Mouse (Mus musculus): ENCODE data around the gene Spem1. TPM values are rescaled to one million over a fixed set of nuclear protein-coding genes. Genes with fewer than 3 reads are reported as not detected.
A peak's percentile ranks its signal among the peaks of the same experiment; 100 is the strongest.

The Spem1 gene
- polyA plus RNA-seq, 1 experiment: not detected

GRCm38 (mm10) chr11:69803786-69804651 lies 18.0 kb downstream of the Spem1 start:
- H3K4me3 ChIP-seq (replicated peaks): peak overlapping the region; percentile 45
- H3K9me3 ChIP-seq (ENCODE audit: control insufficient read depth, low read length): peaks cover 46% of the 10 kb centered on the region
- TF ChIP-seq GATA1 (IDR thresholded peaks at IDR 0.05; ENCODE audit: low read length) (no peak), TAL1 (IDR thresholded peaks at IDR 0.05; ENCODE audit: low read length) (no peak)
- H3K27me3 ChIP-seq (ENCODE audit: control insufficient read depth): peaks cover 88% of the 10 kb centered on the region
- no peaks in the 10 kb centered on the region for H3K36me3 ChIP-seq (ENCODE audit: control insufficient read depth)
- peaks cover 52% of the 10 kb centered on the region for H3K4me1 ChIP-seq (ENCODE audit: control insufficient read depth)

- Histone ChIP-seq H3K4me3 (replicated peaks) (peak overlapping the region; percentile 45), H3K36me3 (ENCODE audit: control insufficient read depth) (no peaks in the 10 kb centered on the region), H3K27me3 (ENCODE audit: control insufficient read depth) (peaks cover 94% of the 10 kb centered on the region), H3K9me3 (ENCODE audit: control insufficient read depth, low read length) (peaks cover 46% of the 10 kb centered on the region), H3K4me1 (ENCODE audit: control insufficient read depth) (peaks cover 52% of the 10 kb centered on the region)
- no peak for TF ChIP-seq TAL1 (IDR thresholded peaks at IDR 0.05; ENCODE audit: low read length)
- TF ChIP-seq GATA1 (IDR thresholded peaks at IDR 0.05; ENCODE audit: low read length): no peak
These were observed 18.7 kb downstream of the Spem1 start for GRCm38 (mm10) chr11:69803328-69803727.

DNA sequence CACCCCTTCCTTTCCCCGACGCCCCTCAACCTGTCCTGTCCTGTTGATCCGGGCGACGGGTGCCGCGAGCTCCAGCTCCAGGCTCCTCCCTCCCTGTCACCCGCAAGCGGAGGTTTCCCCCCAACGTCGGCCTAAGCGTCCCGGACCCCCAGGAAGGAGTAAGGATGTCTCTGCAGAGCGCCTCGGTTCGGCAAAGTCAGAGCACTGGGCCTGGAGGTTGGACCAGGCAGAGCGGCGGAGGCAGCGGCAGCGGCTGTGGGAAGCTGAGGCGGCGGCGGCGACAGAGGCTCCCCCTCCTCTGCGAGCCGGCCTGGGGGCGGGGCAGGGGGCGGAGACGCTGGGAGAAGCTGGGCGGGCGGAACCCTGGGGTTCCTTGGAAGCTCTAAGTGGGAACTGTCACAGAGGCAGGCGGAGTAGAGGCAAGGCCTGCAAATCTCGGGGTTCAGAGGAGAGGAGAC lies 19.3 kb downstream of the Spem1 start:
- Histone ChIP-seq H3K9me3 (ENCODE audit: control insufficient read depth, low read length) (peaks cover 46% of the 10 kb centered on the region), H3K36me3 (ENCODE audit: control insufficient read depth) (no peaks in the 10 kb centered on the region), H3K4me1 (ENCODE audit: control insufficient read depth) (peaks cover 52% of the 10 kb centered on the region), H3K27me3 (ENCODE audit: control insufficient read depth) (peaks cover 100% of the 10 kb centered on the region), H3K4me3 (replicated peaks) (peak overlapping the region; percentile 48)
- TF ChIP-seq GATA1 (IDR thresholded peaks at IDR 0.05; ENCODE audit: low read length) (no peak), TAL1 (IDR thresholded peaks at IDR 0.05; ENCODE audit: low read length) (no peak)

- Histone ChIP-seq H3K4me1 (ENCODE audit: control insufficient read depth) (peaks cover 52% of the 10 kb centered on the region), H3K27me3 (ENCODE audit: control insufficient read depth) (peaks cover 100% of the 10 kb centered on the region), H3K36me3 (ENCODE audit: control insufficient read depth) (no peaks in the 10 kb centered on the region), H3K4me3 (replicated peaks) (peak within 1 kb of the TSS; percentile 48), H3K9me3 (ENCODE audit: control insufficient read depth, low read length) (peaks cover 45% of the 10 kb centered on the region)
- TF ChIP-seq GATA1 (IDR thresholded peaks at IDR 0.05; ENCODE audit: low read length) (no peak), TAL1 (IDR thresholded peaks at IDR 0.05; ENCODE audit: low read length) (no peak)
These were observed 20.5 kb downstream of the Spem1 start, which contains the start of gene Fgf11 for GRCm38 (mm10) chr11:69801379-69801977. Gene Fgf11 (minus strand): TSS chr11:69801857.

- TF ChIP-seq GATA1 (IDR thresholded peaks at IDR 0.05; ENCODE audit: low read length) (no peak), TAL1 (IDR thresholded peaks at IDR 0.05; ENCODE audit: low read length) (no peak)
- Histone ChIP-seq H3K27me3 (ENCODE audit: control insufficient read depth) (peaks cover 100% of the 10 kb centered on the region), H3K36me3 (ENCODE audit: control insufficient read depth) (no peaks in the 10 kb centered on the region), H3K9me3 (ENCODE audit: control insufficient read depth, low read length) (peaks cover 45% of the 10 kb centered on the region), H3K4me3 (replicated peaks) (no peak overlapping the region), H3K4me1 (ENCODE audit: control insufficient read depth) (peaks cover 57% of the 10 kb centered on the region)
These were observed 21.4 kb downstream of the Spem1 start for GRCm38 (mm10) chr11:69800392-69801197.

- Histone ChIP-seq H3K27me3 (ENCODE audit: control insufficient read depth) (peaks cover 95% of the 10 kb centered on the region), H3K36me3 (ENCODE audit: control insufficient read depth) (no peaks in the 10 kb centered on the region), H3K4me1 (ENCODE audit: control insufficient read depth) (peaks cover 59% of the 10 kb centered on the region), H3K4me3 (replicated peaks) (no peak overlapping the region), H3K9me3 (ENCODE audit: control insufficient read depth, low read length) (peaks cover 45% of the 10 kb centered on the region)
- TF ChIP-seq TAL1 (IDR thresholded peaks at IDR 0.05; ENCODE audit: low read length): no peak
- TF ChIP-seq GATA1 (IDR thresholded peaks at IDR 0.05; ENCODE audit: low read length): no peak
These were observed 21.9 kb downstream of the Spem1 start for GRCm38 (mm10) chr11:69800138-69800391.

- no peak for TF ChIP-seq TAL1 (IDR thresholded peaks at IDR 0.05; ENCODE audit: low read length)
- TF ChIP-seq GATA1 (IDR thresholded peaks at IDR 0.05; ENCODE audit: low read length): no peak
- Histone ChIP-seq H3K36me3 (ENCODE audit: control insufficient read depth) (no peaks in the 10 kb centered on the region), H3K4me1 (ENCODE audit: control insufficient read depth) (peaks cover 58% of the 10 kb centered on the region), H3K9me3 (ENCODE audit: control insufficient read depth, low read length) (peaks cover 45% of the 10 kb centered on the region), H3K27me3 (ENCODE audit: control insufficient read depth) (peaks cover 90% of the 10 kb centered on the region), H3K4me3 (replicated peaks) (no peak overlapping the region)
These were observed 22.4 kb downstream of the Spem1 start for GRCm38 (mm10) chr11:69799394-69800137.

DNA sequence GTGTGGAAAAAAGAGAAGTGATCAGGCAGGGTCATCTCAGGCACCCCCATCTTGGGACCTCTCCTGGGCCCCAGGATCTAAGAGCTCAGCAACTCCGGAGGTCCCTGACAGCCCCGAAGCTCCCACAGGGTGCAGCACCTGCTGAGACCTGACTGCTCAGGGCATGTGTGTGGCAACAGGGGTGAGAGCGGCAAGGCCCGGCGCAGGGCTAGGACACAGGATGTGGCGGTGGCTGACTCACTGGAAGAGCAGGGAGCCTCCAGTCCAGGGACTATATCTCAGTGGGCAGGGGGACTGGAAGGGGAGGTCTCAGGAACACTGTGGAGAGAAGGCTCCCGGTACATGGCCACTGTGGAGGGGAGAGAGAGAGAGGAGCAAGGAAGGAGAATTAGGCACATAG lies 24.1 kb downstream of the Spem1 start:
- peaks cover 86% of the 10 kb centered on the region for H3K27me3 ChIP-seq (ENCODE audit: control insufficient read depth)
- peaks cover 32% of the 10 kb centered on the region for H3K9me3 ChIP-seq (ENCODE audit: control insufficient read depth, low read length)

More for the DNA sequence above, 24.1 kb downstream of the Spem1 start:
- Histone ChIP-seq H3K4me3 (replicated peaks) (no peak overlapping the region), H3K4me1 (ENCODE audit: control insufficient read depth) (peaks cover 42% of the 10 kb centered on the region), H3K36me3 (ENCODE audit: control insufficient read depth) (no peaks in the 10 kb centered on the region)
- no peak for TF ChIP-seq TAL1 (IDR thresholded peaks at IDR 0.05; ENCODE audit: low read length)
- TF ChIP-seq GATA1 (IDR thresholded peaks at IDR 0.05; ENCODE audit: low read length): no peak

Data from erythroblast, embryonic 14.5 days (primary cell).